Mouse (Mus musculus): Measurements from ENCODE around the gene Acss3.

GRCm38 (mm10) chr10:107040378-107040777, 83.1 kb downstream of the Acss3 start:
- TF ChIP-seq EP300 (IDR thresholded peaks at IDR 0.05; ENCODE audit: low read depth): no peak
- TF ChIP-seq CTCF (IDR thresholded peaks at IDR 0.05; ENCODE audit: low read depth): no peak
